Mouse (Mus musculus) cerebellum, adult 2 months (tissue): ENCODE results near the gene Trim15. TPM values are rescaled to one million over a fixed set of nuclear protein-coding genes. Genes with fewer than 3 reads are reported as not detected.

ENCODE experiments used
- DNase-seq, 2 experiments: peaks; one replicate each; pipeline ENCODE4 v3.0.0; 2021
- H3K27ac ChIP-seq: fragments of 200-500 bp; 2 replicates; pipeline ENCODE4 v1.5.1; 2012; ENCODE audit warnings: low read length, control low read depth, inconsistent platforms; ENCODE audit not compliant: insufficient read depth
- H3K27me3 ChIP-seq: fragments of 200-500 bp; 2 replicates; pipeline ENCODE4 v1.6.1; 2012; ENCODE audit warnings: inconsistent platforms, mild to moderate bottlenecking, low read length, moderate library complexity; ENCODE audit not compliant: control insufficient read depth, insufficient read depth
- H3K4me1 ChIP-seq: fragments of 200-500 bp; 2 replicates; pipeline ENCODE4 v1.6.1; 2011; ENCODE audit warnings: low read length; ENCODE audit not compliant: control insufficient read depth, insufficient read depth
- H3K4me3 ChIP-seq: fragments of 200-500 bp; replicated peaks from 2 replicates; pipeline ENCODE3; 2011; ENCODE audit warnings: mild to moderate bottlenecking, low read depth, low read length, control low read depth; ENCODE audit not compliant: insufficient read depth
- CTCF ChIP-seq: fragments of 200-500 bp; IDR thresholded peaks from 2 replicates; pipeline ENCODE4 v1.5.1; 2011; ENCODE audit warnings: low read depth, mild to moderate bottlenecking, control low read depth, low read length, moderate library complexity, borderline replicate concordance; ENCODE audit not compliant: insufficient read depth
- POLR2A ChIP-seq: fragments of 200-500 bp; IDR thresholded peaks from 2 replicates; pipeline ENCODE4 v1.6.1; 2011; ENCODE audit warnings: low read length, control low read depth, borderline replicate concordance; ENCODE audit not compliant: insufficient read depth
- WGBS: fragments of 180-500 bp; shearing (Covaris S2); methylation state at CpG from one replicate; pipeline ENCODE4 v1.1.7; 2018; 5-methylcytosine and 5-hydroxymethylcytosine counted together
- polyA plus RNA-seq: library from polyadenylated mRNA; depleted of rRNA; stranded (reverse); fragments of >200 nt; gene quantifications from 2 replicates; pipeline ENCODE4 v1.2.3, GENCODE M21; 2012

The Trim15 gene
- polyA plus RNA-seq, 1 experiment, result 0.15 TPM

GRCm38 (mm10) chr17:36843696-36844095 is 23.3 kb downstream of the Trim15 start:
- peaks cover 1% of the 10 kb centered on the region for H3K4me1 ChIP-seq
- no peak overlapping the region for H3K27ac ChIP-seq
- no peaks in the 10 kb centered on the region for H3K27me3 ChIP-seq
- no peak overlapping the region for H3K4me3 ChIP-seq
- no peak for TF ChIP-seq POLR2A
- TF ChIP-seq CTCF, result no peak
- no peak for DNase-seq
- 65% methylated on average over 7 of the region's 7 CpGs for WGBS

- no peak for DNase-seq
- TF ChIP-seq POLR2A, result no peak
- TF ChIP-seq CTCF, result no peak
- H3K27me3 ChIP-seq, result no peaks in the 10 kb centered on the region
- H3K27ac ChIP-seq, result no peak overlapping the region
- peaks cover 7% of the 10 kb centered on the region for H3K4me1 ChIP-seq
- no peak overlapping the region for H3K4me3 ChIP-seq
Measured at GRCm38 (mm10) chr17:36840961-36841445, 26.0 kb downstream of the Trim15 start.

- no peak for DNase-seq
- no peak overlapping the region for H3K4me3 ChIP-seq
- peaks cover 7% of the 10 kb centered on the region for H3K4me1 ChIP-seq
- H3K27me3 ChIP-seq, result no peaks in the 10 kb centered on the region
- H3K27ac ChIP-seq, result no peak overlapping the region
- TF ChIP-seq POLR2A (no peak), CTCF (no peak)
- WGBS, result 90% methylated on average over 3 of the region's 3 CpGs
Measured at GRCm38 (mm10) chr17:36839931-36840330, 27.1 kb downstream of the Trim15 start.

- WGBS, result 81% methylated on average over 5 of the region's 5 CpGs
Measured at GRCm38 (mm10) chr17:36839001-36839400, 28.0 kb downstream of the Trim15 start.

GRCm38 (mm10) chr17:36836874-36837647 is 29.9 kb downstream of the Trim15 start, which contains the start of gene Trim26:
TSS of gene Trim26 (plus strand) at chr17:36837134.
- WGBS, result under 1% methylated on average over 58 of the region's 58 CpGs
- Histone ChIP-seq H3K4me3 (peak within 1 kb of the TSS; percentile 89), H3K27ac (peak within 1 kb of the TSS; percentile 74), H3K4me1 (peaks cover 7% of the 10 kb centered on the region), H3K27me3 (no peaks in the 10 kb centered on the region)
- TF ChIP-seq POLR2A, result peak; percentile 60; the same call in 1 of the 2 replicates
- no peak for TF ChIP-seq CTCF
- DNase-seq, result peak; percentile 98 to 99

More at GRCm38 (mm10) chr17:36839001-36839400, 28.0 kb downstream of the Trim15 start:
- no peak for TF ChIP-seq POLR2A
- no peak for TF ChIP-seq CTCF
- Histone ChIP-seq H3K4me3 (no peak overlapping the region), H3K27me3 (no peaks in the 10 kb centered on the region), H3K4me1 (peaks cover 7% of the 10 kb centered on the region), H3K27ac (no peak overlapping the region)
- no peak for DNase-seq

- Histone ChIP-seq H3K27ac (peak overlapping the region; percentile 70), H3K4me1 (peaks cover 7% of the 10 kb centered on the region), H3K27me3 (no peaks in the 10 kb centered on the region), H3K4me3 (peak overlapping the region; percentile 89)
- DNase-seq, result no peak
- 26% methylated on average over 3 of the region's 3 CpGs for WGBS
- TF ChIP-seq CTCF (no peak), POLR2A (no peak)
Measured at GRCm38 (mm10) chr17:36836427-36836812, 30.6 kb downstream of the Trim15 start.

- WGBS, result 44% methylated on average over 12 of the region's 12 CpGs
- H3K27ac ChIP-seq, result no peak overlapping the region
- DNase-seq, result peak; percentile 44 to 56
- H3K4me1 ChIP-seq, result peaks cover 7% of the 10 kb centered on the region
- H3K27me3 ChIP-seq, result no peaks in the 10 kb centered on the region
- no peak overlapping the region for H3K4me3 ChIP-seq
- no peak for TF ChIP-seq POLR2A
- no peak for TF ChIP-seq CTCF
Measured at GRCm38 (mm10) chr17:36835591-36836426, 31.2 kb downstream of the Trim15 start.

- TF ChIP-seq POLR2A (no peak), CTCF (no peak)
- DNase-seq, result no peak
- Histone ChIP-seq H3K4me1 (peaks cover under 1% of the 10 kb centered on the region; the same call in 1 of the 2 replicates), H3K4me3 (no peak overlapping the region), H3K27me3 (no peaks in the 10 kb centered on the region), H3K27ac (no peak overlapping the region)
- 57% methylated on average over 4 of the region's 4 CpGs for WGBS
Measured at GRCm38 (mm10) chr17:36832694-36833093, 34.3 kb downstream of the Trim15 start.
